Mouse (Mus musculus): Measurements from ENCODE around the gene Tdrd5. TPM values are rescaled to one million over a fixed set of nuclear protein-coding genes. Genes with fewer than 3 reads are reported as not detected.
"Not testable (repeated sequence)": the region's sequence is repeated elsewhere in the genome, so short reads cannot be mapped to it uniquely, and the experiment has no call there.

Tdrd5 gene
- under 1 TPM in 1 of 2 experiments, not detected in 1; 0.20 TPM for total RNA-seq (2021)
- long read RNA-seq, experiment 1: 0 reads
- long read RNA-seq, experiment 2: 0 reads

DNA sequence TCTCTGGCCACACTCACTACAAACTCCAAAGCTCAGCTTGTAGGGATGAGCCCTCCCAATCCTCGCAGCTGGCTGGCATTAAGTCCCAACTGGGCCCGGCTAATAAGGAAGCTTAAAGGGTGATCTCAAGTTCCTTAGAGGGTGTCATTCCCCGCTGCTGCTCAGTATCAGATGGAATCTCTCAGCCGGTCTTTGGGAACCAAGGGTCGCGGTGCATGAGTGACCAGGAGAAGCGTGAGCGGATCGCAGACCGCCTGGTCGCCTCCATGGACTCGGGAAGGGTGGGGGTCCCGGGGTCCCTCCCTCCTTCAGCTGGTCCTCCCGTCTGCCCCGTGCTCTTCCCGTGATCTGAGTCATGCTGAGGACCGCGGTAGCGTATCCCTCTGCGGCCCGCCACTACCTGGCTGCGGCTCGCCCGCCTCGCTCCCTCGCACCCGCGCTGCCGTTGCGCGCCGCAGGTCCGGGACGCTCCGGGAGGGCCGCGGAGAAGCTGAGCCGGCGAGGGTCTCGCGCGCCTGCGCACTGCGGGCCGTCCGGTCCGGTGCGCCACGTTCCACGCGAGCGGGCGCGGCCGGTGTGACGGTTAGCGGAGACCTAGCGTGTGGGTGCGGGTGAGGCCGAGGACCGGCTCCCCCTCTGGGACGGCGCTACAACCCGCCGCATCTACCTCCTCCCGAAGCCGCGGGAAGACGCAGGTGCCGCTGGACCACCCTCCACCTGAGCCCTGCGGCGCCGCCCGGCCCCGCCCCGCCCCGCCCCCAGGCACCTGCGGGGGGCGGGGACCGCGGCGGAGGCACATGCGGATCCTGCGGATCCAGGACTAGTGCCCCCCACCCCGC lies at the start of gene Tdrd5:
TSS of gene Tdrd5 (minus strand) at position 754 of the 839 bp plus-strand sequence.
- DNase-seq: peak; percentile 16 to 29

GRCm38 (mm10) chr1:156352466-156352865 lies 49.0 kb upstream of the Tdrd5 start:
- DNase-seq: no peak

- DNase-seq: no peak
Observed at GRCm38 (mm10) chr1:156350441-156350840, 47.0 kb upstream of the Tdrd5 start.

- DNase-seq: no peak
Observed at GRCm38 (mm10) chr1:156349031-156349430, 45.6 kb upstream of the Tdrd5 start.

- DNase-seq: no peak
Observed at GRCm38 (mm10) chr1:156345633-156346032, 42.2 kb upstream of the Tdrd5 start.

DNA sequence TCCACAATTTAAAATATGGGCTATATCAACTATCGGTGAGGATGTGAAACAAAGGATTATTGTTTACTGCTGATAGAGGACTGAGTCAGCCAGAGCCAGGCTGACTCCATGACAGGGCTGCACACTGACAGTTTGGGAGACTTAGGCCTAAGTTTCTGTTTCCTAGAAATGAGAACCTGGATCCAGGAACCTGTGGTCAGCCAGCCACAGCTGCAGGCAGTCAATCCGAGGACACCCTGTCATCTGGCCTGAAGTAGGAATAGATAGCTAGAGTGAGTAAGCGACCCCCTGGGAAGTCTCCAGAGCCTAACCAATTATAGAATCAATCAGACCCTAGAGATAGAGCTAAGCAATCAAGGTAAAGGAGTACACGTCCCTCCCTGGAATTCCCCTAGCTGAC lies 41.0 kb upstream of the Tdrd5 start:
- no peak for DNase-seq

- peak; percentile 13 to 21 for DNase-seq
Observed at GRCm38 (mm10) chr1:156340847-156341246, 37.4 kb upstream of the Tdrd5 start.

DNA sequence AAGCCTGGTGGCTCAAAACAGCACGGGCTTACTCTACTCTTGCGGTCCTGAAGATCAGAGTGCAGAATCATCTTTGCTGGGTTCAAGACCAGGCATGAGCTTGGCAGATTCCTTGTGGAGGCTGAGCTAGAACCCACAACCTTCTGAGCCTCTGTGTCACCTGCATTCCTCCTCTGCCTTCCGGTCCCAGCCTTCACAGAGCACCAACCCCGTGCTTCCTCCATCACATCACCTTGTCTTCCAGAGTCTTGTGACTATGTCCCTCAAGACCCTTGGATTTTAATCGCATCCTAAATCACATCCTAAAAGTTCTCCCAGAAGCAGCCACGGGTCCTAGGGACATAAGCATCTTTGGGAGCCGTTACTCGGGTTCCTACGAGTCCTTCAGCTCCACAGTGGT lies 19.7 kb upstream of the Tdrd5 start:
- no peak for DNase-seq

DNA sequence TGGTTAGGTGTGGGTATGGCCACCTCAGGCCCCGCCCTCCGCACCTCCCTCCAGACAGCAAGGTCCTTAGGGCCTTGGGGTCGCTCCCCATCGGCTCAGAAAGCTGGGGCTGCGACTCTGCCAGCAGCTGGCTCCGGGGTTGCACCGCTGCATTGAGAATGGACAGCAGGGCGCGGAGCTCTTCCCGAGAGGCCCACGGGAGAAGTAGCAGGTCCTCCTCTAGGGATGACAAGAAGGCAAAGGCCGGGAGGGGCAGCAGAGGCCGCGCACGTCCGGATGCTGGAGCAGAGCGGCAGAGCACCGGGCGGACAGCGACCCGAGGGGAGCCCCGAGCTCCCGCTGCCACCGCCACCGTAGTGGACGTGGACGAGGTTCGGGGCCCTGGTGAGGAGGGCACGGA lies 7.2 kb upstream of the Tdrd5 start, which contains the start of gene Nphs2:
TSS of gene Nphs2 (plus strand) at position 98 of the 400 bp plus-strand sequence.
- peak; percentile 1 to 23 for DNase-seq

GRCm38 (mm10) chr1:156308595-156308994 lies 5.1 kb upstream of the Tdrd5 start:
- no peak for DNase-seq

DNA sequence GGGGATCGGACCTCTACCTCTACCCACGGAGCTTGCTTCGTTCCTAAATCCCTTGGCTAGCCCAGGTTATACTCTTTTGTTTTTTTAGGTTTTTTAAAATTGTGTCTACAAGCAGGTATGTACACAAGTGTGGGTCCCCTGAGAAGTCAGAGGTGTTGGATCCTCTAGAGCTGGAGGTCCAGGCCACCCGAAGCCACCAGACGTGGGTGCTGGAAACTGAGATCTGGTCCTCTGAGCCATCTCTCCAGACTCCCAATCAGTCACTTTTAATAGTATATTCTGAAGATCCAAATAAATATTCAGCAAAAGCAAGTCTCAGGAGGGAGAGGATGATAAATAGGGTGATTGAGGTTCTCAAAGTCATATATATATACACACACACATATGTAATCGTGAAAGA lies 13.4 kb downstream of the Tdrd5 start:
- no peak for DNase-seq

GRCm38 (mm10) chr1:156289222-156289587 lies 14.3 kb downstream of the Tdrd5 start:
- DNase-seq: not testable (repeated sequence)

DNA sequence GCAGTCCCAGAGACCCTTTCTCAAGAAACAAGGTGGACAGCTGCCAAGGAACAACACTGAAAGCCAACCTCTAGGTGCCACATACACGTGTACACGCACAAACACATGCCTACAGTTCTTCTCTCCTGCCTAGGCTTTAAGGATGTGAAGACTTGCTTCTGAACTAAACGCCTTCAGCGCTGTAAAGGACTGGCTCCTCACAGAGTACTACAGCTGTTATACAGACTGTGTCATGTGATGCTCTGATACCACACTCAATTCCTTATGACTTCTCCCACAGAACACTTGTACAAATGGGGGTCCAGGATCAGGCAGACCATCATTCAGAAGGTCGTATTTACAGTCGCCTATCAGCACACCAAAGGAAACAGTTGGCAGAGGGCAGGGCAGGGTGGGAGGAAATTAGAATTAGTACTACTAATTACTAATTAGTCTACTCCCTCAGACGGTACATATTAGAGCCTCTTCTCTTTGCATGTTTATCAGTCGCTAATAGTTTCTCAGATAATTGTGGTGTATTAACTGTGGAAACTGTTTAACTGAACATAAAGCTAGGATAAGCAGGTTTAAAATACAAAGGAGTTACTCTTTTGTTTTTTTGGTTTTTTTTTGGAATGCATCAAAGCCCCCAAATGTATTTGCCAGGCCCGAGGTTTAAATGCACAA lies 14.8 kb downstream of the Tdrd5 start:
- DNase-seq: no peak

DNA sequence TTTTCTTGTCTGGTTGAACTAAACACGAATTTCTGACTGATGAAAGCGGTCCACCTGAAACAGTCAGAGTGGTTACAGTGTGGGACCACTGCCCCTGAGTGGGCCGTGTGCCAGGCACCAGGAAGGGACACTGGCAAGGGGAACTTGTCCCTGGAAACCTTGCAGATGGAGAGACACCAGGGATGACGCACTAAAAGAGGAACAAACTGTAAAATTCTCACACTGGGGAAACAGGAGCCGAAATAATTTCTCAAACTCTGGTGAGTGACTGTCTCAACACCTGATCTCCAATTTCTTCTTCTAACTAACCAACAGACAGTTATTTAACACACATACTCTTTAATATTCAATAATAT lies 17.9 kb downstream of the Tdrd5 start:
- DNase-seq: no peak

GRCm38 (mm10) chr1:156284851-156285540 lies 18.5 kb downstream of the Tdrd5 start:
- no peak for DNase-seq

DNA sequence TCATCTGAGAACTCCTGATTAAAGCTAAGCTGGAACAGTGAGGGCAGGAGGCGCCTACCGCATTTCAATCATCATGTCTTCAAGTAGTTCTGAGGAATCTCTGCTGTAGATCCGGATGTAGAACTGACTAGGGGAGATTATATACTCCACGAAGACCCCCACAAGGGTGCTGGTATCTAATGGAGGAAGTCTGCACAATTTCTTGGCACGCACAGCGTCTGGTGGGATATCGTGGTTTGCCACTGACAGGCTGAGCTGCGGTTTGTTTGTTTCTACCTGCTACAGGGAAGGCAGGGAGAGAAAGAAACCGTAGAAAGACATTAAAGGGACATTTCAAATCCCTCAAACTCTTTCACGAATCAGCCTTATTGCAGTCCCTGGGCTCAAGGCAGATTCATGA lies 19.3 kb downstream of the Tdrd5 start:
- DNase-seq: no peak

GRCm38 (mm10) chr1:156280131-156280530 lies 23.3 kb downstream of the Tdrd5 start:
- DNase-seq: no peak

- no peak for DNase-seq
Observed at GRCm38 (mm10) chr1:156273647-156274046, 29.8 kb downstream of the Tdrd5 start.

DNA sequence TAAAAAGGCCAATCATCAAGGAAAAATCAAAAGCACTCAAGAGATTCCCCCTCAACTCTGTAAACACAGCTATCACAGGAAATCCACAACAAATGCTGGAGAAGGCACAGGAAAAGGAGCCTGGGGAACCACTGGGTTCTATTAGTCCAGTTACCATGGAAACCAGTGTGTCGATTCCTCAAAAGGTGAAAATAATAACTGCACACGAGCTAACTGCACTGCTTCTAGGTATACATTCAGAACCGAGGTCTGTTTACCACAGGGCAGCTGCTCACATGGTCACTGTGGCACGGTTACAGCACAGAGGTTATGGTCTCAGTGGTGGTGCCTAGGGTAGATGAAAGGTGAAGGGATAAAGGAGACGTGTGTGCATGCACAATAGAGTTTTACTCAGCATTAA lies 31.8 kb downstream of the Tdrd5 start:
- DNase-seq: no peak

DNA sequence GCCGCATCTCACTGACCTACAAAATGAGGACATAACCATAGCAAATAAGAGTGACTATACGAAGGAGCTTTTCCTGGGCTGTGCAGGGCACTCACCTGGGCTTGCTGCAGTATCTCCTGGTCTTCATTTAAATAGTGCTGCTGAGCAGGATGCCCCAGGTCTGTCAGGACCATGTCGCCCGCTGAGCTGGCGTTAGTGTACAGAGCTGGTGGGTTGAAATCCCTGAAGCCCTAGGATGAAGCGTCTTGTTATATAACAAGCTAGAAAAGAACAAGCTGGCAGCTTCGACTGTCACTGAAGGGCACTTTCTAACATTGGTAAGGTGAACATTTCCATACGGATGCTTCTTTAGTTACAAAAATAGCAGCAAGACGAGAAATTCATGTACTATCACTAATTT lies 33.0 kb downstream of the Tdrd5 start:
- DNase-seq: no peak

- not testable (repeated sequence) for DNase-seq
Observed at GRCm38 (mm10) chr1:156268546-156268945, 34.9 kb downstream of the Tdrd5 start.

DNA sequence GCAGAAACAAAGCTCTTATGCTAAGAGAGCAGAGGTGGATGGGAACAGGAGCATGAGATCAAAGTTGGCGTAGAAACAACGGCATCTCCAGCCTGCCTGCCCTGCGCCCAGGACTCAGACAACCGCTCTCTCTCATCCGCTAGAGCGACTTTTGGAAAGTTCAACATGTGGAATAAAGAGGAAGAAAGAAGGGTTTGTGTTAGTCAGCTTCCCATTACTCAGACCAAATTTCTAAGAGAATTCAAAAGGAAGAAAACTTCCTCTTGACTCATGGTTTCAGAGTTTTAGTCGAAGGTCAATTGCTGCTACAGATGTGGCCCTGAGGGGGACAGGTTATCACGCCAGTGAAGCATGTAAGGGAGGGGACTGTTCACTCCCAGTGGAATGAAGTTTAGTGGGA lies 39.5 kb downstream of the Tdrd5 start:
- DNase-seq: peak in 1 of 2 experiments; percentile 7

GRCm38 (mm10) chr1:156263352-156263751 lies 40.1 kb downstream of the Tdrd5 start:
- peak; percentile 67 to 69 for DNase-seq
